Mouse (Mus musculus): ENCODE results near the gene Ugt1a7c. TPM values are rescaled to one million over a fixed set of nuclear protein-coding genes. Genes with fewer than 3 reads are reported as not detected.

Gene Ugt1a7c
- polyA plus RNA-seq, 1 experiment from 2014 or later = 46.3 TPM

DNA sequence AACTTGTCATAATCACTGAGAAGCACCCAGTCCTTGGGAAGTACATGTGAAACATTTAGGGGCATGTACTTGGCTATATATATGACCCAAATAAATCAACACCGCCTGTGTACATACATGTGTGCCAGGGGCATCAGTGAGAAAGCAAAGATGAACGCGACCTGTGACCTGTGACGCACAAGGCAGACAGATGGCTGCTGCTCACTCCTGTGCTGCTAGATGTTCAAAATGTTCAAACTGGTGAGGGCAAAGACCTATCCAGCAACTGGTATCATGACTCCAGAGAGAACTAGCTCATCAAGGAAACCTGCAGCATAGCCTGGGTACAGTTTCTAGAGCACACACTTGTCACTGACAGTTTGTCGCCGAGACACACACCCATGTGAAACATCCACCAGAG is 172.6 kb downstream of the Ugt1a7c start:
- in situ Hi-C loops (cut with MboI; ENCODE audit: low pct_unique_long_range_greater_than_20kb) = no loop called here
- POLR2A ChIA-PET = no interaction called here
- no peaks in the 10 kb centered on the region for H3K27me3 ChIP-seq
- CTCF ChIA-PET = interaction anchor here (6.8 kb wide), 1 partner anchor 9 kb away, joined by 93 read pairs; the partner anchor contains the start of genes Hjurp and Trpm8
- DNase-seq (ENCODE audit: low read depth, low spot score) (no peak), ATAC-seq (no peak)
- no peak for TF ChIP-seq CTCF (IDR thresholded peaks at IDR 0.05)

DNA sequence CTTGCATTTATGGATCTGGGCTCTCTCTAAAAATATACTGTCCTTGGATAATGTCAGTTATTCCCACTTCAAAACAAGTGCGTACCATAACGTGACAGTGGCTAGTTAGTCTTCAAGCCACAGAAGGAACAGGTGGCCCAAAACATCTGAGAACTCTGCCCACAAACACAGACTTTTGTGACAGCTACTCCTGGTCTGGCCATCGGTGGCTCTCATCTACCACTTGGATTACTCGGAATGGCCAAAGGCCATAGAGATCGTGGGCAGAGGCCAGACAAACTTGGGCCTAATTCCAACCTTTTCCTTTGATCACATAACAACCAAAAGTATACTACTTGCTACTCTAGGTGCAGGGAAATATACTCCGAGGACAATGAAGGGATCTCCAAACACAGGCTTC is 173.2 kb downstream of the Ugt1a7c start:
- TF ChIP-seq CTCF (IDR thresholded peaks at IDR 0.05) = no peak
- DNase-seq (ENCODE audit: low read depth, low spot score) (no peak), ATAC-seq (no peak)
- POLR2A ChIA-PET = no interaction called here
- in situ Hi-C loops (cut with MboI; ENCODE audit: low pct_unique_long_range_greater_than_20kb) = no loop called here
- no peaks in the 10 kb centered on the region for H3K27me3 ChIP-seq
- CTCF ChIA-PET = no interaction called here

Other genes starting within 250 kb of the Ugt1a7c start
- gene Dgkd, start 241.8 kb upstream of the Ugt1a7c start, polyA plus RNA-seq (2021) = 47.6 TPM
- 29.5 TPM for gene Usp40, start 86.5 kb upstream of the Ugt1a7c start, polyA plus RNA-seq (2021)
- 0.14 TPM for gene Ugt1a10, start 39.7 kb upstream of the Ugt1a7c start, polyA plus RNA-seq (2021)
- gene Ugt1a9, start 24.3 kb upstream of the Ugt1a7c start, polyA plus RNA-seq (2021) = 0.32 TPM
- gene Ugt1a8, start 7.2 kb upstream of the Ugt1a7c start, polyA plus RNA-seq (2021) = not detected
- gene Ugt1a6b, start 8.2 kb downstream of the Ugt1a7c start, polyA plus RNA-seq (2021) = 4.2 TPM
- 21.3 TPM for gene Ugt1a6a, start 39.7 kb downstream of the Ugt1a7c start, polyA plus RNA-seq (2021)
- gene Ugt1a5, start 71.0 kb downstream of the Ugt1a7c start, polyA plus RNA-seq (2021) = not detected
- gene Ugt1a2, start 105.5 kb downstream of the Ugt1a7c start, polyA plus RNA-seq (2021) = 5.6 TPM
- not detected for gene Dnajb3, start 110.7 kb downstream of the Ugt1a7c start, polyA plus RNA-seq (2021)
- gene Ugt1a1, start 116.9 kb downstream of the Ugt1a7c start, polyA plus RNA-seq (2021) = 0.98 TPM
- gene Mroh2a, start 131.9 kb downstream of the Ugt1a7c start, polyA plus RNA-seq (2021) = 2.3 TPM
- gene Hjurp, start 182.6 kb downstream of the Ugt1a7c start, polyA plus RNA-seq (2021) = 56.0 TPM
- 0.01 TPM for gene Trpm8, start 182.6 kb downstream of the Ugt1a7c start, polyA plus RNA-seq (2021)